Mouse (Mus musculus): ENCODE measurements at regions not wholly inside any gene's neighbourhood (a gene's known extent, or its start where the extent isn't known, plus 50 kb on each side); places are given as distances from the start of the nearest gene placed in this dataset.

DNA sequence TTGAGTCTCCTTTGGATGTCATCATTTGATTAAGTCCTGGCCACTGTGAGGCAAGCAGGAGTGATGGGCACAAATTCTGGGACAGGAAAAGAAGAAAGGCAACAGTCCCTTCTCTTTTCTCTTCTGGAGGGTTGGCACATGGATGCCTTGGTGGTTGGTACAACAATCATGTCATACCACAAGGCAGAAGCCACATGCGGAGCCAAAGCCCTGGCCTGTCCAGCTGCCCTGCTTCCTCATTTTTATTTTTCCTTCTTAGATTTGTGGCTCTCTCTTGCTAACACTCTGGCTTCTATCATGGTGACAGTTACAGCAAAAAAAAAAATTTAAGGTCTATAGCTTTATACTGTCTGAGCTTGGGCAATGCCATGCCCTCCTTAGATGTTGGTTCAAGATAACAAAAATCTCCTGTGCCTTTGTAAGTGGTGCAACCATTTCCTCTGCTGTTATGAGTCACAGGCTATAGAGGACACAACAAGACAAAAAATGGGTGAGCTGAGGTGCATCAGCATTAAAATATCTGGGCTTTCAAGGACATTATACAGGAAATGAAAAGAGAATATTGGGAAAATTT, 158.2 kb downstream of the Evx1 start:
- 0 out of 2 replicates have a peak, but pooled peaks cover 4% of the 10 kb centered on the region for H3K4me1 ChIP-seq
- no peak for ATAC-seq (ENCODE audit: insufficient number of reproducible peaks, insufficient read depth, low FRiP score, low TSS enrichment, low read depth)
- H3K27me3 ChIP-seq: no peaks in the 10 kb centered on the region
- no peaks in the 10 kb centered on the region for H3K36me3 ChIP-seq
- H3K9ac ChIP-seq: no peak overlapping the region
- WGBS: 89% methylated on average over 1 of the region's 1 CpGs
- H3K27ac ChIP-seq: no peak overlapping the region
- H3K9me3 ChIP-seq: no peaks in the 10 kb centered on the region
- no peak overlapping the region for H3K4me2 ChIP-seq
- H3K4me3 ChIP-seq: no peak overlapping the region

DNA sequence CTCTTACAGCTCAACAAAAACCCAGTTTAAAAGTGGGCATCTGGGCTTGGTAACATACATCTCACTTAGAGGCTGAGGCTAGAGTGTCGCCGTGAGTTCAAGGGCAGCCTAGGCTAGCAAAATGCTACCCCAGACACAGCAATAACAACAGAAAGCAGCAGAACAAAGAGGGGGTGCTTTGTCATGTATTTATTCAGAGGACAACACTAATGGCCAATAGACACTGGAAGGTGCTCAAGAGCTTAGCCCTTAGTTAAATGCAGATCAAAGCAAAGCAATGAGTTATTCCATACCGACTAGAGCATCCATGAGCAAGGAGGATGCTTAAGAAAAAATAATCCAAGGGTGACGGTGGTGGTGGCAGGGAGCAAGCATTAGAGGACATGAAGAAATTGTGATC, 158.7 kb downstream of the Evx1 start:
- ATAC-seq (ENCODE audit: insufficient number of reproducible peaks, insufficient read depth, low FRiP score, low TSS enrichment, low read depth): no peak
- no peak overlapping the region for H3K4me3 ChIP-seq
- 0 out of 2 replicates have a peak, but pooled peaks cover 4% of the 10 kb centered on the region for H3K4me1 ChIP-seq
- no peaks in the 10 kb centered on the region for H3K27me3 ChIP-seq
- WGBS: 84% methylated on average over 4 of the region's 4 CpGs
- H3K4me2 ChIP-seq: no peak overlapping the region
- no peak overlapping the region for H3K9ac ChIP-seq
- no peaks in the 10 kb centered on the region for H3K9me3 ChIP-seq
- H3K36me3 ChIP-seq: no peaks in the 10 kb centered on the region
- no peak overlapping the region for H3K27ac ChIP-seq

GRCm38 (mm10) chr6:52473042-52473589, 159.8 kb downstream of the Evx1 start:
- no peak for ATAC-seq (ENCODE audit: insufficient number of reproducible peaks, insufficient read depth, low FRiP score, low TSS enrichment, low read depth)
- H3K4me3 ChIP-seq: no peak overlapping the region
- no peaks in the 10 kb centered on the region for H3K27me3 ChIP-seq
- no peaks in the 10 kb centered on the region for H3K36me3 ChIP-seq
- H3K27ac ChIP-seq: no peak overlapping the region
- H3K4me1 ChIP-seq: 0 out of 2 replicates have a peak, but pooled peaks cover 4% of the 10 kb centered on the region
- no peaks in the 10 kb centered on the region for H3K9me3 ChIP-seq
- 75% methylated on average over 12 of the region's 12 CpGs for WGBS
- no peak overlapping the region for H3K4me2 ChIP-seq
- H3K9ac ChIP-seq: no peak overlapping the region

- Histone ChIP-seq H3K27me3 (no peaks in the 10 kb centered on the region), H3K27ac (no peak overlapping the region), H3K4me3 (no peak overlapping the region), H3K4me1 (0 out of 2 replicates have a peak, but pooled peaks cover 4% of the 10 kb centered on the region), H3K9ac (no peak overlapping the region), H3K4me2 (no peak overlapping the region), H3K9me3 (no peaks in the 10 kb centered on the region), H3K36me3 (no peaks in the 10 kb centered on the region)
- ATAC-seq (ENCODE audit: insufficient number of reproducible peaks, insufficient read depth, low FRiP score, low TSS enrichment, low read depth): no peak
- 60% methylated on average over 11 of the region's 11 CpGs for WGBS
Measured at GRCm38 (mm10) chr6:52473924-52474323, 160.6 kb downstream of the Evx1 start.

DNA sequence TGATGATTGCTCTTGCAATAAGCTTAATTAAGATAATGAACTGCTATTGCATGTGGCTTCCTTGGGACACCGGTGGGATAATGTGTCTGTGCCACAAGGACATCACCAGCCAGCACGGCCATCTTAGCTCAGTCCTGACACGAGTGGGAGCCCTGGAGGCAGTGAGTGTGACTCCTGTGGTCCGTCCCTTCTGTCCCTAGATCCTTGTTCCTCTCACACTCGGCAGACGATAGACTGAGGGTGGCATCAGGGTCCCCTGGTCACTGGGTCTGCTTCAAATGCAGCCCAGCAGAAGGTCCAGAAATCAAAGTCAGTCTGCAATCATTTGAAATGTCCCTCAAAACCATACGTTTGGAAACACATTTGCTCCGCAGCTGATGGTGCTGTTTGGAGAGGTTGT, 162.4 kb downstream of the Evx1 start:
- Histone ChIP-seq H3K4me1 (0 out of 2 replicates have a peak, but pooled peaks cover 4% of the 10 kb centered on the region), H3K27ac (no peak overlapping the region), H3K4me2 (no peak overlapping the region), H3K27me3 (no peaks in the 10 kb centered on the region), H3K9me3 (no peaks in the 10 kb centered on the region), H3K9ac (no peak overlapping the region), H3K36me3 (no peaks in the 10 kb centered on the region), H3K4me3 (no peak overlapping the region)
- 87% methylated on average over 8 of the region's 8 CpGs for WGBS
- ATAC-seq (ENCODE audit: insufficient number of reproducible peaks, insufficient read depth, low FRiP score, low TSS enrichment, low read depth): no peak

- Histone ChIP-seq H3K4me1 (0 out of 2 replicates have a peak, but pooled peaks cover 4% of the 10 kb centered on the region), H3K36me3 (no peaks in the 10 kb centered on the region), H3K27ac (no peak overlapping the region), H3K9ac (no peak overlapping the region), H3K9me3 (no peaks in the 10 kb centered on the region), H3K27me3 (no peaks in the 10 kb centered on the region), H3K4me3 (no peak overlapping the region), H3K4me2 (no peak overlapping the region)
- ATAC-seq (ENCODE audit: insufficient number of reproducible peaks, insufficient read depth, low FRiP score, low TSS enrichment, low read depth): no peak
- WGBS: 61% methylated on average over 7 of the region's 7 CpGs
Measured at GRCm38 (mm10) chr6:52476907-52477306, 163.3 kb downstream of the Hibadh start.

GRCm38 (mm10) chr6:52477380-52477779, 162.8 kb downstream of the Hibadh start:
- Histone ChIP-seq H3K4me3 (no peak overlapping the region), H3K27me3 (no peaks in the 10 kb centered on the region), H3K36me3 (no peaks in the 10 kb centered on the region), H3K4me2 (no peak overlapping the region), H3K9ac (no peak overlapping the region), H3K9me3 (no peaks in the 10 kb centered on the region), H3K27ac (no peak overlapping the region), H3K4me1 (0 out of 2 replicates have a peak, but pooled peaks cover 4% of the 10 kb centered on the region)
- ATAC-seq (ENCODE audit: insufficient number of reproducible peaks, insufficient read depth, low FRiP score, low TSS enrichment, low read depth): no peak
- WGBS: 81% methylated on average over 7 of the region's 7 CpGs

DNA sequence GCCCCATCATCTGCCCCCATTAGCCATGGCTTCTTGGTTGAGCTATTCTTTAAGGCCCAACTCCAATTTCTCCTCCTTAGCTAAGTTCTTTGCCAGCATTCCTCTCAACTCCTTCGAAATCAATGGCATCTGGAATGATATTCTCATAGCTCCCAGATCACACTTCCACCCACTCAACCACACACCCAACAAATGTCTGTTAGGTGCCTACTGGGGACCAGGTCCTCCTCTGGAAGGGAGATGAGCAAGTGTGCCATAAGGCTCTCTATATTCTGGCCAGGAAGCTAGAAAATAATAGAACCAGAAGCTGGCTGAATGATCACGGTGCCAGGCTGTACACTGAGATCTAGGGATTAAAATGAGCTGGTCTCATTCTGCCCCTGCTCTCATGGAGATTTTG, 161.6 kb downstream of the Hibadh start:
- WGBS: 86% methylated on average over 2 of the region's 2 CpGs
- Histone ChIP-seq H3K4me1 (0 out of 2 replicates have a peak, but pooled peaks cover 4% of the 10 kb centered on the region), H3K9me3 (no peaks in the 10 kb centered on the region), H3K27me3 (no peaks in the 10 kb centered on the region), H3K9ac (no peak overlapping the region), H3K36me3 (no peaks in the 10 kb centered on the region), H3K27ac (no peak overlapping the region), H3K4me2 (no peak overlapping the region), H3K4me3 (no peak overlapping the region)
- ATAC-seq (ENCODE audit: insufficient number of reproducible peaks, insufficient read depth, low FRiP score, low TSS enrichment, low read depth): no peak

- no peaks in the 10 kb centered on the region for H3K4me1 ChIP-seq
- no peak overlapping the region for H3K9ac ChIP-seq
- no peak overlapping the region for H3K4me3 ChIP-seq
- WGBS: 58% methylated on average over 12 of the region's 12 CpGs
- no peak overlapping the region for H3K4me2 ChIP-seq
- ATAC-seq (ENCODE audit: insufficient number of reproducible peaks, insufficient read depth, low FRiP score, low TSS enrichment, low read depth): no peak
- no peaks in the 10 kb centered on the region for H3K27me3 ChIP-seq
- H3K27ac ChIP-seq: no peak overlapping the region
- no peaks in the 10 kb centered on the region for H3K36me3 ChIP-seq
- H3K9me3 ChIP-seq: no peaks in the 10 kb centered on the region
Measured at GRCm38 (mm10) chr6:52479200-52479599, 161.0 kb downstream of the Hibadh start.

DNA sequence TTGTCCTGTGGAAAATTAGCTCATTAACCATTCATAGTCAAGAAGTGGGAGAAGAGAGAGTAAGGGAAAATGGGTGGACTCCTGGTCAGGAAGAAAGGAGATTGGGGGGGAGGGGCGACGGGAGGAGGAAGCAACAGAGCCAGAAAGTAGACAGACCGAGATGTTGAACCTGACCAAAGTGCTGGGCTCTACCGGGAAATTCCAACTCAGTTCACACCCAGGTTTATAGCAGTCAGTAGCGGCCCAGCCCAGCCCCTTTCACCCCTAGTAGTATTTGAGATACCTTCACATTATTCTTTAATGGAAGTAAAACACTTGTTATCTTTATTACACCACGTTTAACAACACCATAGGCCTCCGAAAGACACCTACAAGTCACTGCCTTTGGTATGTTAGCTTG, 158.2 kb downstream of the Hibadh start:
- H3K27ac ChIP-seq: no peak overlapping the region
- no peak overlapping the region for H3K4me2 ChIP-seq
- H3K4me1 ChIP-seq: no peaks in the 10 kb centered on the region
- H3K9me3 ChIP-seq: no peaks in the 10 kb centered on the region
- H3K27me3 ChIP-seq: no peaks in the 10 kb centered on the region
- H3K4me3 ChIP-seq: no peak overlapping the region
- H3K9ac ChIP-seq: no peak overlapping the region
- H3K36me3 ChIP-seq: no peaks in the 10 kb centered on the region
- no peak for ATAC-seq (ENCODE audit: insufficient number of reproducible peaks, insufficient read depth, low FRiP score, low TSS enrichment, low read depth)
- 85% methylated on average over 7 of the region's 7 CpGs for WGBS

DNA sequence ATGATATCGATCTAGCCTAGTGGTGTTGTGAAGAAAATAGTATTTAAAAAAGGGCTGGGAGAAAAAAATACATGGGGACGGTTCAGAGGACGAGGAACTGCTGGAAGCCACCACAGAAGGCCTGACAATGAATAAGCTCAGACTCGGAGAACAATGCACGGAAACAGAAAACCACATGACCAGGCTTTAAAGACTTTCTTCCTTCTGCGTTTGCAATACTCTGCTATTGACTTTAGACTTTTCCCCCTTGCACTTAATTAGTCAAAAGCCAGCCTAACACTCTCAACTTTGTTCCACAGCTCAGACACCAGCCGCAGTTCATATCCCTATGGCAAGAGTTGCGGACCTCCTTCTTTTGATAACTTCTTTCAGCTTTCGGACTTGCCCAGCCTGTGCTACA, 154.0 kb downstream of the Hibadh start:
- no peaks in the 10 kb centered on the region for H3K4me1 ChIP-seq
- H3K27me3 ChIP-seq: no peaks in the 10 kb centered on the region
- H3K9ac ChIP-seq: no peak overlapping the region
- H3K36me3 ChIP-seq: no peaks in the 10 kb centered on the region
- H3K27ac ChIP-seq: no peak overlapping the region; the same call in 1 of the 2 replicates
- H3K9me3 ChIP-seq: no peaks in the 10 kb centered on the region
- no peak for ATAC-seq (ENCODE audit: insufficient number of reproducible peaks, insufficient read depth, low FRiP score, low TSS enrichment, low read depth)
- no peak overlapping the region for H3K4me2 ChIP-seq
- 71% methylated on average over 9 of the region's 9 CpGs for WGBS
- H3K4me3 ChIP-seq: no peak overlapping the region

GRCm38 (mm10) chr6:52486655-52487054, 153.5 kb downstream of the Hibadh start:
- H3K9me3 ChIP-seq: no peaks in the 10 kb centered on the region
- H3K36me3 ChIP-seq: no peaks in the 10 kb centered on the region
- H3K4me3 ChIP-seq: no peak overlapping the region
- 59% methylated on average over 4 of the region's 4 CpGs for WGBS
- no peaks in the 10 kb centered on the region for H3K4me1 ChIP-seq
- H3K4me2 ChIP-seq: no peak overlapping the region
- ATAC-seq (ENCODE audit: insufficient number of reproducible peaks, insufficient read depth, low FRiP score, low TSS enrichment, low read depth): no peak
- H3K27me3 ChIP-seq: no peaks in the 10 kb centered on the region
- peak overlapping the region; percentile 16; the same call in 1 of the 2 replicates for H3K27ac ChIP-seq
- no peak overlapping the region for H3K9ac ChIP-seq
